Mouse (Mus musculus) C2C12 (cell line): ENCODE data around the gene Gpatch3.

ENCODE experiments used
- CTCF ChIP-seq: IDR thresholded peaks from one replicate; pipeline ENCODE4 v1.5.1; 2011; ENCODE audit not compliant: control insufficient read depth, insufficient read depth, insufficient read length
- MYOD1 ChIP-seq: IDR thresholded peaks from one replicate; pipeline ENCODE4 v1.6.1; 2011; ENCODE audit warnings: low read depth; ENCODE audit not compliant: control insufficient read depth, insufficient read length

GRCm38 (mm10) chr4:133604856-133605255 lies 30.3 kb downstream of the Gpatch3 start:
- TF ChIP-seq CTCF (no peak), MYOD1 (peak; percentile 60)
